In the genomic region with DNA sequence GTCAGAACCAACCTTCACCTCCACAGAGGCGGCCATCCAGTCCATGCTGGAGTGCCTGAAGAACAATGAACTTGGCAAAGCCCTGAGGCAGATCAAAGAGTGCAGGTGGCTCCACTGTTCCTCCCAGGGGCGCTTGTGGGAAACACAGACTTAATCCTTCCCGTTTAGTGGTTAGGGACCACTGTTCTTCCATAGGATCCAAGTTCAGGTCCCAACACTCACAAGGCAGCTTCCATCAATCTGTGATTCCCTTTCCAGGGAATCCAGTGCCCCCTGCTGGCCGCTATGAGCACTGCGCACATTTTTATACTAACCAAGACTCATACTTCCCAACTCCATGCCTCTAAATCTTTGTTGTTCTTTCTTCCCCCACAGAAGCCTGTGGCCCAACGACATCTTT, we compare ENCODE assay signal across 8 mouse cellular contexts. TPM values are rescaled to one million over a fixed set of nuclear protein-coding genes. Genes with fewer than 3 reads are reported as not detected.
DNase-seq lines count a peak whose midpoint lies in the region; ATAC-seq and TF ChIP-seq lines count a peak whose summit lies in the region.

No protein-coding gene starts in this region.

- no peaks in the 10 kb centered on the region for H3K4me1 ChIP-seq in hindbrain, embryonic 11.5 days (replicated peaks; ENCODE audit: control insufficient read depth, insufficient read depth, low read length)
- no peaks in the 10 kb centered on the region for H3K4me1 ChIP-seq in hindbrain, embryonic 12.5 days
- H3K4me1 ChIP-seq in olfactory bulb, adult 2 months (ENCODE audit: control insufficient read depth, insufficient read depth, low read length) = no peaks in the 10 kb centered on the region

- peak; percentile 57 for DNase-seq in hindbrain, embryonic 11.5 days (ENCODE audit: low spot score)
- DNase-seq in A20 (ENCODE audit: low read depth, low spot score) (peak; percentile 36), R1 (ENCODE audit: low read depth, low spot score) (peak; percentile 78)
- DNase-seq in cerebellum, postnatal 25 days = peak; percentile 33 to 55
- peak; percentile 60 for DNase-seq in kidney, postnatal 10 days
- DNase-seq in right cerebral cortex, postnatal 25 days = no peak

- no peak for ATAC-seq in hindbrain, embryonic 11.5 days (ENCODE audit: low FRiP score)
- no peak for ATAC-seq in hindbrain, embryonic 12.5 days (ENCODE audit: low FRiP score)

- TF ChIP-seq POLR2A in olfactory bulb, adult 2 months (IDR thresholded peaks at IDR 0.05; ENCODE audit: insufficient read depth, low read depth, low read length) = no peak

- H3K4me2 ChIP-seq in hindbrain, embryonic 11.5 days (replicated peaks; ENCODE audit: low read depth, low read length) = no peak overlapping the region
- H3K4me2 ChIP-seq in hindbrain, embryonic 12.5 days (replicated peaks) = no peak overlapping the region

- peak; percentile 10; the same call in 1 of the 2 replicates for TF ChIP-seq CTCF in olfactory bulb, adult 2 months (IDR thresholded peaks at IDR 0.05; ENCODE audit: insufficient read depth, low read depth, low read length)

- H3K9me3 ChIP-seq in hindbrain, embryonic 11.5 days (ENCODE audit: control insufficient read depth, low read length) = no peaks in the 10 kb centered on the region
- H3K9me3 ChIP-seq in hindbrain, embryonic 12.5 days (replicated peaks) = no peaks in the 10 kb centered on the region

- no peak overlapping the region for H3K27ac ChIP-seq in hindbrain, embryonic 11.5 days (ENCODE audit: low read depth, low read length)
- H3K27ac ChIP-seq in hindbrain, embryonic 12.5 days = no peak overlapping the region
- H3K27ac ChIP-seq in olfactory bulb, adult 2 months (ENCODE audit: insufficient read depth, low read depth, low read length) = no peak overlapping the region

- no peak overlapping the region for H3K9ac ChIP-seq in hindbrain, embryonic 11.5 days (ENCODE audit: low read depth, low read length)
- H3K9ac ChIP-seq in hindbrain, embryonic 12.5 days = no peak overlapping the region

- no peaks in the 10 kb centered on the region for H3K27me3 ChIP-seq in hindbrain, embryonic 11.5 days (ENCODE audit: control insufficient read depth, insufficient read depth, low read length)
- no peaks in the 10 kb centered on the region for H3K27me3 ChIP-seq in hindbrain, embryonic 12.5 days

- 51% methylated on average over 6 of the region's 6 CpGs for WGBS in hindbrain, embryonic 11.5 days
- WGBS in hindbrain, embryonic 12.5 days = 42% methylated on average over 6 of the region's 6 CpGs
- 44% methylated on average over 6 of the region's 6 CpGs for WGBS in olfactory bulb, adult 2 months

- H3K4me3 ChIP-seq in hindbrain, embryonic 11.5 days (ENCODE audit: low read depth, low read length) = no peak overlapping the region
- H3K4me3 ChIP-seq in hindbrain, embryonic 12.5 days = no peak overlapping the region
- no peak overlapping the region for H3K4me3 ChIP-seq in olfactory bulb, adult 2 months (ENCODE audit: insufficient read depth, low read depth, low read length)

- H3K36me3 ChIP-seq in hindbrain, embryonic 11.5 days (ENCODE audit: control insufficient read depth, insufficient read depth, low read length) = no peaks in the 10 kb centered on the region
- H3K36me3 ChIP-seq in hindbrain, embryonic 12.5 days = peaks cover 14% of the 10 kb centered on the region

RNA-seq across cellular contexts. Expression of a gene that starts 22.2 kb away (rescaled TPM):
- polyA plus RNA-seq in hindbrain, embryonic 11.5 days (2014; fragmentation: Nextera tagmentation; extraction: Ambion mirVana) = not detected in 2 replicates
- polyA plus RNA-seq in hindbrain, embryonic 12.5 days (2016; fragmentation: Nextera tagmentation; extraction: Ambion mirVana) = not detected in 2 replicates
- not detected in 2 replicates for polyA plus RNA-seq in olfactory bulb, adult 2 months (2012; ENCODE audit: insufficient read depth, insufficient read length, low replicate concordance, missing spikeins)

RNA-seq across cellular contexts. Expression of a gene that starts 26.6 kb away (rescaled TPM):
- 22.6 and 25.8 TPM in 2 replicates for polyA plus RNA-seq in hindbrain, embryonic 11.5 days (2014; fragmentation: Nextera tagmentation; extraction: Ambion mirVana)
- polyA plus RNA-seq in hindbrain, embryonic 12.5 days (2016; fragmentation: Nextera tagmentation; extraction: Ambion mirVana) = 19.9 and 21.9 TPM in 2 replicates
- polyA plus RNA-seq in olfactory bulb, adult 2 months (2012; ENCODE audit: insufficient read depth, insufficient read length, low replicate concordance, missing spikeins) = not detected in 2 replicates
